24 mouse cellular contexts compared by ENCODE assay signal in genomic region chr3:157272379-157272778, GRCm38 (mm10).
DNase-seq lines count a peak whose midpoint lies in the region; ATAC-seq lines count a peak whose summit lies in the region.
"Had no signal": no experiment of that assay in that cellular context is flagged by ENCODE, and none has a peak within 500 bp of the region (broad histone marks: within the 10 kb centered on the region; RNA-seq: fewer than 3 reads in every experiment).

No protein-coding gene starts in this region.

- H3K4me1 ChIP-seq in midbrain, embryonic 11.5 days (ENCODE audit: control insufficient read depth, insufficient read depth, low read length), result no peaks in the 10 kb centered on the region
- no peaks in the 10 kb centered on the region for H3K4me1 ChIP-seq in midbrain, embryonic 15.5 days
- H3K4me1 ChIP-seq: embryonic facial prominence, embryonic 15.5 days; forebrain, embryonic 10.5 days; heart, embryonic 10.5 days; intestine, embryonic 15.5 days had no signal

- no peak for ATAC-seq in midbrain, embryonic 11.5 days (ENCODE audit: low FRiP score)
- no peak for ATAC-seq in midbrain, embryonic 15.5 days (replicated peaks)
- ATAC-seq in common myeloid progenitor, adult 5-6 weeks (replicated peaks; ENCODE audit: low read depth, poor library complexity, severe bottlenecking), result peak; percentile 83
- ATAC-seq in megakaryocyte progenitor cell, adult 5-6 weeks (replicated peaks; ENCODE audit: poor library complexity), result peak; percentile 96
- ATAC-seq: activated CD4-positive, CD25-positive, alpha-beta regulatory T cell, adult 4 months; forebrain, embryonic 14.5 days; intestine, embryonic 15.5 days; Patski had no signal

- no peak overlapping the region for H3K4me2 ChIP-seq in midbrain, embryonic 11.5 days
- no peak overlapping the region for H3K4me2 ChIP-seq in midbrain, embryonic 15.5 days
- H3K4me2 ChIP-seq: embryonic facial prominence, embryonic 15.5 days; hindbrain, embryonic 14.5 days; intestine, embryonic 15.5 days had no signal

- no peaks in the 10 kb centered on the region for H3K36me3 ChIP-seq in midbrain, embryonic 11.5 days (ENCODE audit: control insufficient read depth, insufficient read depth, low read length)
- no peaks in the 10 kb centered on the region for H3K36me3 ChIP-seq in midbrain, embryonic 15.5 days (replicated peaks)
- H3K36me3 ChIP-seq: embryonic facial prominence, embryonic 15.5 days; forebrain, embryonic 10.5 days; heart, embryonic 10.5 days; intestine, embryonic 15.5 days had no signal

- no peak overlapping the region for H3K9ac ChIP-seq in midbrain, embryonic 11.5 days (ENCODE audit: low read length)
- H3K9ac ChIP-seq in midbrain, embryonic 15.5 days, result no peak overlapping the region
- H3K9ac ChIP-seq: embryonic facial prominence, embryonic 15.5 days; hindbrain, embryonic 14.5 days; intestine, embryonic 15.5 days had no signal

- DNase-seq in cerebellum, adult 11-12 months, result peak; percentile 28
- no peak for DNase-seq in cerebellum, postnatal 10 days
- peak; percentile 75 for DNase-seq in midbrain, embryonic 11.5 days (ENCODE audit: low spot score, missing footprints)
- no peak for DNase-seq in lung, postnatal 36 days
- DNase-seq in thymus, postnatal 10 days (ENCODE audit: low spot score in 2 of 2), result no peak
- DNase-seq: adrenal gland, postnatal 14 days; embryo, embryonic 11 days; gastrocnemius, postnatal 36 days; heart, adult 18-20 months; heart, postnatal 10 days; heart, postnatal 4 days; kidney, adult 18-20 months had no signal

- no peaks in the 10 kb centered on the region for H3K9me3 ChIP-seq in midbrain, embryonic 11.5 days (ENCODE audit: control insufficient read depth, low read length)
- no peaks in the 10 kb centered on the region for H3K9me3 ChIP-seq in midbrain, embryonic 15.5 days
- H3K9me3 ChIP-seq: embryonic facial prominence, embryonic 15.5 days; forebrain, embryonic 10.5 days; heart, embryonic 10.5 days; intestine, embryonic 15.5 days had no signal

- no peak overlapping the region for H3K27ac ChIP-seq in midbrain, embryonic 11.5 days (ENCODE audit: low read depth, low read length)
- no peak overlapping the region for H3K27ac ChIP-seq in midbrain, embryonic 15.5 days
- H3K27ac ChIP-seq: embryonic facial prominence, embryonic 15.5 days; forebrain, embryonic 10.5 days; heart, embryonic 10.5 days; hindbrain, embryonic 14.5 days; intestine, embryonic 15.5 days had no signal

- H3K27me3 ChIP-seq in midbrain, embryonic 11.5 days (ENCODE audit: control insufficient read depth, insufficient read depth, low read length), result no peaks in the 10 kb centered on the region
- no peaks in the 10 kb centered on the region for H3K27me3 ChIP-seq in midbrain, embryonic 15.5 days (replicated peaks)
- H3K27me3 ChIP-seq: embryonic facial prominence, embryonic 15.5 days; intestine, embryonic 15.5 days; Patski had no signal

- no peak overlapping the region for H3K4me3 ChIP-seq in midbrain, embryonic 11.5 days (ENCODE audit: low read depth, low read length)
- H3K4me3 ChIP-seq in midbrain, embryonic 15.5 days, result no peak overlapping the region
- H3K4me3 ChIP-seq: embryonic facial prominence, embryonic 15.5 days; erythroblast, embryonic 14.5 days; forebrain, embryonic 10.5 days; heart, embryonic 10.5 days; intestine, embryonic 15.5 days had no signal

Comparison
In these comparisons a context has a peak if more than half of its experiments do, and no peak if none do; other contexts are left out.
1. DNase-seq: peak in cerebellum, adult 11-12 months (single experiment) and midbrain, embryonic 11.5 days (single experiment); none in cerebellum, postnatal 10 days (0 of 2), lung, postnatal 36 days (single experiment) and thymus, postnatal 10 days (0 of 2).
2. ATAC-seq: peak in common myeloid progenitor, adult 5-6 weeks (single experiment) and megakaryocyte progenitor cell, adult 5-6 weeks (single experiment); none in midbrain, embryonic 11.5 days (single experiment) and midbrain, embryonic 15.5 days (single experiment).